Mouse (Mus musculus) kidney, embryonic 16.5 days (tissue): Measurements from ENCODE around the gene Mast4. TPM values are rescaled to one million over a fixed set of nuclear protein-coding genes. Genes with fewer than 3 reads are reported as not detected.

Experiments used
- ATAC-seq: fragments of 200-750 bp; cut with Nextera tagmentation; 2 replicates; pipeline ENCODE4 v1.8.0; 2017; ENCODE audit warnings: moderate TSS enrichment; ENCODE audit not compliant: low FRiP score, low TSS enrichment
- H3K27ac ChIP-seq: fragments of 300-500 bp; sonication (generic); 2 replicates; pipeline ENCODE4 v1.5.1; 2014; ENCODE audit warnings: low read length
- H3K27me3 ChIP-seq: fragments of 300-500 bp; sonication (generic); 2 replicates; pipeline ENCODE4 v1.6.1; 2014; ENCODE audit warnings: low read length, control low read depth, mixed read lengths; ENCODE audit not compliant: insufficient read depth
- H3K36me3 ChIP-seq: fragments of 300-500 bp; sonication (generic); 2 replicates; pipeline ENCODE4 v1.6.1; 2014; ENCODE audit warnings: low read length, control low read depth, mixed read lengths; ENCODE audit not compliant: insufficient read depth
- H3K4me1 ChIP-seq: fragments of 300-500 bp; sonication (generic); 2 replicates; pipeline ENCODE4 v1.6.1; 2014; ENCODE audit warnings: low read length, control low read depth, mixed read lengths; ENCODE audit not compliant: insufficient read depth
- H3K4me2 ChIP-seq: fragments of 300-500 bp; sonication (generic); replicated peaks from 2 replicates; pipeline ENCODE4 v1.6.1; 2014; ENCODE audit warnings: low read depth, low read length
- H3K4me3 ChIP-seq: fragments of 300-500 bp; sonication (generic); 2 replicates; pipeline ENCODE4 v1.5.1; 2014; ENCODE audit warnings: mild to moderate bottlenecking, low read length
- H3K9ac ChIP-seq: fragments of 300-500 bp; sonication (generic); replicated peaks from 2 replicates; pipeline ENCODE4 v1.6.1; 2014; ENCODE audit warnings: low read length
- H3K9me3 ChIP-seq: fragments of 300-500 bp; sonication (generic); 2 replicates; pipeline ENCODE4 v1.6.1; 2016; ENCODE audit warnings: low read length, control low read depth
- WGBS: fragments of 180-500 bp; shearing (Covaris S2); extraction: QIAGEN DNeasy Blood & Tissue Kit; methylation state at CpG from one replicate; pipeline ENCODE4 v1.1.7; 2014; 5-methylcytosine and 5-hydroxymethylcytosine counted together
- polyA plus RNA-seq: library from polyadenylated mRNA; unstranded; fragments of >200 nt; fragmentation: Nextera tagmentation; extraction: Ambion mirVana; gene quantifications from 2 replicates; pipeline ENCODE4 v1.2.1, GENCODE M21; 2015

The Mast4 gene
- polyA plus RNA-seq, 1 experiment from 2014 or later: 19.9 TPM

GRCm38 (mm10) chr13:103207199-103207598 lies 127.1 kb downstream of the Mast4 start:
- no peaks in the 10 kb centered on the region for H3K27me3 ChIP-seq
- 91% methylated on average over 4 of the region's 4 CpGs for WGBS
- no peak overlapping the region for H3K27ac ChIP-seq
- H3K9ac ChIP-seq: no peak overlapping the region
- no peak overlapping the region for H3K4me3 ChIP-seq
- ATAC-seq: no peak
- no peak overlapping the region for H3K4me2 ChIP-seq
- H3K4me1 ChIP-seq: peaks cover 10% of the 10 kb centered on the region
- no peaks in the 10 kb centered on the region for H3K36me3 ChIP-seq
- no peaks in the 10 kb centered on the region for H3K9me3 ChIP-seq

- 83% methylated on average over 9 of the region's 9 CpGs for WGBS
- H3K36me3 ChIP-seq: no peaks in the 10 kb centered on the region
- ATAC-seq: no peak
- no peak overlapping the region for H3K27ac ChIP-seq
- no peaks in the 10 kb centered on the region for H3K27me3 ChIP-seq
- peaks cover 5% of the 10 kb centered on the region for H3K4me1 ChIP-seq
- H3K9me3 ChIP-seq: no peaks in the 10 kb centered on the region
- no peak overlapping the region for H3K4me2 ChIP-seq
- no peak overlapping the region for H3K4me3 ChIP-seq
- H3K9ac ChIP-seq: no peak overlapping the region
Observed at GRCm38 (mm10) chr13:103206644-103207043, 127.7 kb downstream of the Mast4 start.

GRCm38 (mm10) chr13:103205191-103205590 lies 129.1 kb downstream of the Mast4 start:
- H3K9me3 ChIP-seq: no peaks in the 10 kb centered on the region

GRCm38 (mm10) chr13:103203376-103203895 lies 130.9 kb downstream of the Mast4 start:
- Histone ChIP-seq H3K9me3 (no peaks in the 10 kb centered on the region), H3K4me1 (no peaks in the 10 kb centered on the region; the same call in 1 of the 2 replicates), H3K4me3 (no peak overlapping the region), H3K4me2 (no peak overlapping the region), H3K36me3 (no peaks in the 10 kb centered on the region), H3K27me3 (no peaks in the 10 kb centered on the region), H3K9ac (no peak overlapping the region), H3K27ac (no peak overlapping the region)
- ATAC-seq: no peak
- WGBS: 58% methylated on average over 1 of the region's 1 CpGs

More at GRCm38 (mm10) chr13:103205191-103205590, 129.1 kb downstream of the Mast4 start:
- Histone ChIP-seq H3K36me3 (no peaks in the 10 kb centered on the region), H3K4me1 (no peaks in the 10 kb centered on the region; the same call in 1 of the 2 replicates), H3K27me3 (no peaks in the 10 kb centered on the region), H3K9ac (no peak overlapping the region), H3K4me2 (no peak overlapping the region), H3K27ac (no peak overlapping the region), H3K4me3 (no peak overlapping the region)
- ATAC-seq: no peak
- 76% methylated on average over 5 of the region's 5 CpGs for WGBS

- Histone ChIP-seq H3K36me3 (no peaks in the 10 kb centered on the region), H3K27ac (no peak overlapping the region), H3K27me3 (no peaks in the 10 kb centered on the region), H3K4me3 (no peak overlapping the region), H3K4me2 (no peak overlapping the region), H3K9ac (no peak overlapping the region), H3K9me3 (no peaks in the 10 kb centered on the region), H3K4me1 (no peaks in the 10 kb centered on the region)
- ATAC-seq: no peak
- 74% methylated on average over 10 of the region's 10 CpGs for WGBS
Observed at GRCm38 (mm10) chr13:103201016-103201760, 133.1 kb downstream of the Mast4 start.

GRCm38 (mm10) chr13:103199823-103200660 lies 134.3 kb downstream of the Mast4 start:
- H3K27me3 ChIP-seq: no peaks in the 10 kb centered on the region
- ATAC-seq: no peak
- H3K4me3 ChIP-seq: no peak overlapping the region
- no peaks in the 10 kb centered on the region for H3K4me1 ChIP-seq
- no peak overlapping the region for H3K27ac ChIP-seq
- H3K36me3 ChIP-seq: no peaks in the 10 kb centered on the region
- H3K4me2 ChIP-seq: no peak overlapping the region
- H3K9ac ChIP-seq: no peak overlapping the region
- WGBS: 39% methylated on average over 2 of the region's 2 CpGs
- no peaks in the 10 kb centered on the region for H3K9me3 ChIP-seq

GRCm38 (mm10) chr13:103198210-103198940 lies 135.9 kb downstream of the Mast4 start:
- H3K4me2 ChIP-seq: no peak overlapping the region
- no peak overlapping the region for H3K9ac ChIP-seq
- H3K9me3 ChIP-seq: no peaks in the 10 kb centered on the region
- no peak overlapping the region for H3K27ac ChIP-seq
- WGBS: 89% methylated on average over 9 of the region's 9 CpGs
- H3K36me3 ChIP-seq: no peaks in the 10 kb centered on the region
- H3K27me3 ChIP-seq: no peaks in the 10 kb centered on the region
- H3K4me1 ChIP-seq: no peaks in the 10 kb centered on the region
- ATAC-seq: no peak
- H3K4me3 ChIP-seq: no peak overlapping the region

- no peaks in the 10 kb centered on the region for H3K9me3 ChIP-seq
Observed at GRCm38 (mm10) chr13:103196307-103196706, 138.0 kb downstream of the Mast4 start.

GRCm38 (mm10) chr13:103195847-103196246 lies 138.4 kb downstream of the Mast4 start:
- H3K9ac ChIP-seq: no peak overlapping the region
- ATAC-seq: no peak
- no peak overlapping the region for H3K27ac ChIP-seq
- no peaks in the 10 kb centered on the region for H3K9me3 ChIP-seq
- no peak overlapping the region for H3K4me3 ChIP-seq
- H3K36me3 ChIP-seq: no peaks in the 10 kb centered on the region
- H3K4me1 ChIP-seq: no peaks in the 10 kb centered on the region
- 79% methylated on average over 3 of the region's 3 CpGs for WGBS
- H3K4me2 ChIP-seq: no peak overlapping the region
- no peaks in the 10 kb centered on the region for H3K27me3 ChIP-seq

More at GRCm38 (mm10) chr13:103196307-103196706, 138.0 kb downstream of the Mast4 start:
- Histone ChIP-seq H3K27ac (no peak overlapping the region), H3K27me3 (no peaks in the 10 kb centered on the region), H3K4me2 (no peak overlapping the region), H3K4me3 (no peak overlapping the region), H3K4me1 (no peaks in the 10 kb centered on the region), H3K36me3 (no peaks in the 10 kb centered on the region), H3K9ac (no peak overlapping the region)
- 71% methylated on average over 5 of the region's 5 CpGs for WGBS
- no peak for ATAC-seq
